Mouse (Mus musculus) heart, embryonic 13.5 days (tissue): ENCODE data around the gene Jkamp. TPM values are rescaled to one million over a fixed set of nuclear protein-coding genes. Genes with fewer than 3 reads are reported as not detected.
"Not testable (repeated sequence)": the region's sequence is repeated elsewhere in the genome, so short reads cannot be mapped to it uniquely, and the experiment has no call there.

Experiments
- ATAC-seq: fragments of 200-750 bp; cut with Nextera tagmentation; 2 replicates; pipeline ENCODE4 v1.8.0; 2017; ENCODE audit warnings: moderate TSS enrichment; ENCODE audit not compliant: insufficient number of reproducible peaks, low FRiP score, low TSS enrichment; ENCODE audit errors: extremely low read depth
- H3K27ac ChIP-seq: fragments of 300-500 bp; sonication (generic); replicated peaks from 2 replicates; pipeline ENCODE4 v1.5.1; 2015; ENCODE audit warnings: moderate library complexity, mild to moderate bottlenecking, inconsistent platforms
- H3K27me3 ChIP-seq: fragments of 300-500 bp; sonication (generic); replicated peaks from 2 replicates; pipeline ENCODE4 v1.6.1; 2015; ENCODE audit warnings: mild to moderate bottlenecking, inconsistent platforms
- H3K36me3 ChIP-seq: fragments of 300-500 bp; sonication (generic); 2 replicates; pipeline ENCODE4 v1.6.1; 2015; ENCODE audit warnings: mild to moderate bottlenecking, inconsistent platforms
- H3K4me1 ChIP-seq: fragments of 300-500 bp; sonication (generic); 2 replicates; pipeline ENCODE4 v1.6.1; 2015; ENCODE audit warnings: inconsistent platforms
- H3K4me2 ChIP-seq: fragments of 300-500 bp; sonication (generic); 2 replicates; pipeline ENCODE4 v1.6.1; 2015; ENCODE audit warnings: inconsistent platforms, mild to moderate bottlenecking, moderate library complexity
- H3K4me3 ChIP-seq: fragments of 300-500 bp; sonication (generic); 2 replicates; pipeline ENCODE4 v1.5.1; 2015; ENCODE audit warnings: moderate library complexity, mild to moderate bottlenecking, inconsistent platforms
- H3K9ac ChIP-seq: fragments of 300-500 bp; sonication (generic); 2 replicates; pipeline ENCODE4 v1.6.1; 2015; ENCODE audit warnings: inconsistent platforms, mild to moderate bottlenecking, moderate library complexity
- H3K9me3 ChIP-seq: fragments of 300-500 bp; sonication (generic); 2 replicates; pipeline ENCODE4 v1.6.1; 2016; ENCODE audit warnings: inconsistent platforms
- WGBS: fragments of 180-500 bp; shearing (Covaris S2); methylation state at CpG from one replicate; pipeline ENCODE4 v1.1.7; 2015; ENCODE audit warnings: mixed read lengths; 5-methylcytosine and 5-hydroxymethylcytosine counted together
- polyA plus RNA-seq: library from polyadenylated mRNA; unstranded; fragments of >200 nt; fragmentation: Nextera tagmentation; extraction: Ambion mirVana; gene quantifications from 2 replicates; pipeline ENCODE4 v1.2.1, GENCODE M21; 2015

Gene Jkamp
- 72.5 and 82.9 TPM in 2 replicates for polyA plus RNA-seq

- H3K4me2 ChIP-seq, result peak within 1 kb of the TSS; percentile 96
- peak within 1 kb of the TSS; percentile 71 for H3K4me3 ChIP-seq
- H3K27me3 ChIP-seq, result no peaks in the 10 kb centered on the region
- peaks cover 40% of the 10 kb centered on the region for H3K4me1 ChIP-seq
- peak; percentile 92 for ATAC-seq
- peak within 1 kb of the TSS; percentile 88 for H3K9ac ChIP-seq
- WGBS, result under 1% methylated on average over 60 of the region's 60 CpGs
- H3K9me3 ChIP-seq, result no peaks in the 10 kb centered on the region
- peak within 1 kb of the TSS; percentile 95 for H3K27ac ChIP-seq
- H3K36me3 ChIP-seq, result peaks cover 9% of the 10 kb centered on the region
Measured at GRCm38 (mm10) chr12:72085329-72086165, at the start of gene Jkamp, which contains the start of gene L3hypdh. Jkamp (plus strand) TSS chr12:72085589. L3hypdh (minus strand) TSS chr12:72085439.

- no peak for ATAC-seq
- Histone ChIP-seq H3K4me2 (no peak overlapping the region), H3K9ac (no peak overlapping the region), H3K27me3 (no peaks in the 10 kb centered on the region), H3K4me3 (no peak overlapping the region), H3K9me3 (peaks cover 7% of the 10 kb centered on the region), H3K36me3 (no peaks in the 10 kb centered on the region), H3K27ac (peak overlapping the region; percentile 81), H3K4me1 (peaks cover 35% of the 10 kb centered on the region)
- WGBS, result 20% methylated on average over 9 of the region's 9 CpGs
Measured at GRCm38 (mm10) chr12:72036097-72036661, 49.2 kb upstream of the Jkamp start.

GRCm38 (mm10) chr12:72037049-72037448, 48.3 kb upstream of the Jkamp start:
- Histone ChIP-seq H3K4me1 (peaks cover 35% of the 10 kb centered on the region), H3K27me3 (no peaks in the 10 kb centered on the region), H3K4me2 (no peak overlapping the region), H3K4me3 (no peak overlapping the region), H3K36me3 (no peaks in the 10 kb centered on the region), H3K27ac (peak overlapping the region; percentile 81), H3K9ac (no peak overlapping the region), H3K9me3 (peaks cover 7% of the 10 kb centered on the region)
- no peak for ATAC-seq
- 56% methylated on average over 6 of the region's 6 CpGs for WGBS

- H3K36me3 ChIP-seq, result no peaks in the 10 kb centered on the region
- no peak overlapping the region for H3K9ac ChIP-seq
- peaks cover 7% of the 10 kb centered on the region for H3K9me3 ChIP-seq
- 22% methylated on average over 2 of the region's 2 CpGs for WGBS
- H3K4me1 ChIP-seq, result peaks cover 35% of the 10 kb centered on the region
- no peak overlapping the region for H3K4me3 ChIP-seq
- no peak overlapping the region for H3K4me2 ChIP-seq
- no peaks in the 10 kb centered on the region for H3K27me3 ChIP-seq
- ATAC-seq, result no peak
- H3K27ac ChIP-seq, result peak overlapping the region; percentile 53
Measured at GRCm38 (mm10) chr12:72038866-72039265, 46.5 kb upstream of the Jkamp start.

GRCm38 (mm10) chr12:72039501-72039900, 45.9 kb upstream of the Jkamp start:
- no peak for ATAC-seq
- WGBS, result 28% methylated on average over 8 of the region's 8 CpGs
- peak overlapping the region; percentile 53 for H3K27ac ChIP-seq

GRCm38 (mm10) chr12:72041238-72041637, 44.2 kb upstream of the Jkamp start:
- no peak overlapping the region for H3K27ac ChIP-seq
- ATAC-seq, result no peak
- 89% methylated on average over 3 of the region's 3 CpGs for WGBS
- no peak overlapping the region for H3K4me2 ChIP-seq
- no peaks in the 10 kb centered on the region for H3K36me3 ChIP-seq
- H3K9ac ChIP-seq, result no peak overlapping the region
- no peaks in the 10 kb centered on the region for H3K27me3 ChIP-seq
- H3K4me3 ChIP-seq, result no peak overlapping the region
- peaks cover 7% of the 10 kb centered on the region for H3K9me3 ChIP-seq
- H3K4me1 ChIP-seq, result peaks cover 33% of the 10 kb centered on the region

More at GRCm38 (mm10) chr12:72039501-72039900, 45.9 kb upstream of the Jkamp start:
- Histone ChIP-seq H3K4me1 (peaks cover 35% of the 10 kb centered on the region), H3K9ac (no peak overlapping the region), H3K4me3 (no peak overlapping the region), H3K4me2 (0 out of 2 replicates have a peak overlapping the region, but pooled peaks have one; percentile 4), H3K36me3 (no peaks in the 10 kb centered on the region), H3K9me3 (peaks cover 7% of the 10 kb centered on the region), H3K27me3 (no peaks in the 10 kb centered on the region)

GRCm38 (mm10) chr12:72047513-72047912, 37.9 kb upstream of the Jkamp start:
- Histone ChIP-seq H3K9me3 (peaks cover 11% of the 10 kb centered on the region; the same call in 1 of the 2 replicates), H3K27ac (no peak overlapping the region), H3K9ac (peak overlapping the region; percentile 29; the same call in 1 of the 2 replicates), H3K4me2 (no peak overlapping the region), H3K4me1 (peaks cover 4% of the 10 kb centered on the region; the same call in 1 of the 2 replicates), H3K27me3 (no peaks in the 10 kb centered on the region), H3K4me3 (no peak overlapping the region), H3K36me3 (no peaks in the 10 kb centered on the region)
- ATAC-seq, result no peak
- 3% methylated on average over 2 of the region's 2 CpGs for WGBS

GRCm38 (mm10) chr12:72050156-72050555, 35.2 kb upstream of the Jkamp start:
- not testable (repeated sequence) for ATAC-seq, H3K4me3 ChIP-seq, H3K27me3 ChIP-seq, H3K36me3 ChIP-seq, H3K27ac ChIP-seq, H3K4me1 ChIP-seq, H3K9ac ChIP-seq, H3K4me2 ChIP-seq
- peaks cover 11% of the 10 kb centered on the region; the same call in 1 of the 2 replicates for H3K9me3 ChIP-seq
- WGBS, result 80% methylated on average over 5 of the region's 5 CpGs

- WGBS, result 78% methylated on average over 4 of the region's 4 CpGs
- Histone ChIP-seq H3K4me2 (no peak overlapping the region), H3K9me3 (peaks cover 11% of the 10 kb centered on the region; the same call in 1 of the 2 replicates), H3K4me1 (peaks cover 4% of the 10 kb centered on the region; the same call in 1 of the 2 replicates), H3K9ac (no peak overlapping the region), H3K36me3 (no peaks in the 10 kb centered on the region), H3K27ac (no peak overlapping the region), H3K4me3 (no peak overlapping the region), H3K27me3 (no peaks in the 10 kb centered on the region)
- no peak for ATAC-seq
Measured at GRCm38 (mm10) chr12:72050821-72051220, 34.6 kb upstream of the Jkamp start.

GRCm38 (mm10) chr12:72052571-72052970, 32.8 kb upstream of the Jkamp start:
- Histone ChIP-seq H3K36me3 (no peaks in the 10 kb centered on the region), H3K9ac (no peak overlapping the region), H3K27me3 (no peaks in the 10 kb centered on the region), H3K9me3 (peaks cover 11% of the 10 kb centered on the region; the same call in 1 of the 2 replicates), H3K4me3 (no peak overlapping the region), H3K4me2 (no peak overlapping the region), H3K27ac (no peak overlapping the region), H3K4me1 (no peaks in the 10 kb centered on the region)
- 75% methylated on average over 6 of the region's 6 CpGs for WGBS
- ATAC-seq, result no peak

- ATAC-seq, result no peak
Measured at GRCm38 (mm10) chr12:72053303-72053702, 32.1 kb upstream of the Jkamp start.

More at GRCm38 (mm10) chr12:72053303-72053702, 32.1 kb upstream of the Jkamp start:
- H3K9ac ChIP-seq, result no peak overlapping the region
- H3K36me3 ChIP-seq, result no peaks in the 10 kb centered on the region
- no peaks in the 10 kb centered on the region for H3K27me3 ChIP-seq
- H3K4me1 ChIP-seq, result no peaks in the 10 kb centered on the region
- peaks cover 11% of the 10 kb centered on the region; the same call in 1 of the 2 replicates for H3K9me3 ChIP-seq
- H3K4me3 ChIP-seq, result no peak overlapping the region
- no peak overlapping the region for H3K4me2 ChIP-seq
- 38% methylated on average over 6 of the region's 6 CpGs for WGBS
- no peak overlapping the region for H3K27ac ChIP-seq
